Mouse (Mus musculus) cerebellum, adult 2 months (tissue): ENCODE measurements around the gene Taf8. TPM values are rescaled to one million over a fixed set of nuclear protein-coding genes. Genes with fewer than 3 reads are reported as not detected.

Experiments used
- DNase-seq, 2 experiments: peaks; one replicate each; pipeline ENCODE4 v3.0.0; 2021
- H3K27ac ChIP-seq: fragments of 200-500 bp; 2 replicates; pipeline ENCODE4 v1.5.1; 2012; ENCODE audit warnings: low read length, control low read depth, inconsistent platforms; ENCODE audit not compliant: insufficient read depth
- H3K27me3 ChIP-seq: fragments of 200-500 bp; 2 replicates; pipeline ENCODE4 v1.6.1; 2012; ENCODE audit warnings: inconsistent platforms, mild to moderate bottlenecking, low read length, moderate library complexity; ENCODE audit not compliant: control insufficient read depth, insufficient read depth
- H3K4me1 ChIP-seq: fragments of 200-500 bp; 2 replicates; pipeline ENCODE4 v1.6.1; 2011; ENCODE audit warnings: low read length; ENCODE audit not compliant: control insufficient read depth, insufficient read depth
- H3K4me3 ChIP-seq: fragments of 200-500 bp; replicated peaks from 2 replicates; pipeline ENCODE3; 2011; ENCODE audit warnings: mild to moderate bottlenecking, low read depth, low read length, control low read depth; ENCODE audit not compliant: insufficient read depth
- CTCF ChIP-seq: fragments of 200-500 bp; IDR thresholded peaks from 2 replicates; pipeline ENCODE4 v1.5.1; 2011; ENCODE audit warnings: low read depth, mild to moderate bottlenecking, control low read depth, low read length, moderate library complexity, borderline replicate concordance; ENCODE audit not compliant: insufficient read depth
- POLR2A ChIP-seq: fragments of 200-500 bp; IDR thresholded peaks from 2 replicates; pipeline ENCODE4 v1.6.1; 2011; ENCODE audit warnings: low read length, control low read depth, borderline replicate concordance; ENCODE audit not compliant: insufficient read depth
- WGBS: fragments of 180-500 bp; shearing (Covaris S2); methylation state at CpG from one replicate; pipeline ENCODE4 v1.1.7; 2018; 5-methylcytosine and 5-hydroxymethylcytosine counted together
- polyA plus RNA-seq: library from polyadenylated mRNA; depleted of rRNA; stranded (reverse); fragments of >200 nt; gene quantifications from 2 replicates; pipeline ENCODE4 v1.2.3, GENCODE M21; 2012

The Taf8 gene
- polyA plus RNA-seq, 1 experiment: 32.0 TPM

- WGBS: 77% methylated on average over 8 of the region's 8 CpGs
- TF ChIP-seq CTCF (no peak), POLR2A (no peak)
These were observed 22.0 kb upstream of the Taf8 start for GRCm38 (mm10) chr17:47524055-47524454.

GRCm38 (mm10) chr17:47523211-47523682 is 21.2 kb upstream of the Taf8 start:
- no peak overlapping the region for H3K4me3 ChIP-seq
- H3K4me1 ChIP-seq: no peaks in the 10 kb centered on the region
- DNase-seq: no peak
- no peaks in the 10 kb centered on the region for H3K27me3 ChIP-seq
- no peak overlapping the region for H3K27ac ChIP-seq
- WGBS: 40% methylated on average over 18 of the region's 18 CpGs
- no peak for TF ChIP-seq POLR2A
- TF ChIP-seq CTCF: no peak

More at GRCm38 (mm10) chr17:47524055-47524454, 22.0 kb upstream of the Taf8 start:
- Histone ChIP-seq H3K27me3 (no peaks in the 10 kb centered on the region), H3K27ac (no peak overlapping the region), H3K4me1 (no peaks in the 10 kb centered on the region), H3K4me3 (no peak overlapping the region)
- DNase-seq: no peak

- Histone ChIP-seq H3K4me3 (no peak overlapping the region), H3K4me1 (no peaks in the 10 kb centered on the region), H3K27ac (no peak overlapping the region), H3K27me3 (no peaks in the 10 kb centered on the region)
- DNase-seq: no peak
- TF ChIP-seq CTCF: no peak
- no peak for TF ChIP-seq POLR2A
- 69% methylated on average over 4 of the region's 4 CpGs for WGBS
These were observed 20.4 kb upstream of the Taf8 start for GRCm38 (mm10) chr17:47522536-47522935.

GRCm38 (mm10) chr17:47521551-47522258 is 19.6 kb upstream of the Taf8 start:
- no peak for DNase-seq
- TF ChIP-seq CTCF: no peak
- TF ChIP-seq POLR2A: no peak
- WGBS: 6% methylated on average over 17 of the region's 17 CpGs
- no peak overlapping the region for H3K4me3 ChIP-seq
- H3K27me3 ChIP-seq: no peaks in the 10 kb centered on the region
- H3K27ac ChIP-seq: no peak overlapping the region
- no peaks in the 10 kb centered on the region for H3K4me1 ChIP-seq

GRCm38 (mm10) chr17:47518205-47518604 is 16.1 kb upstream of the Taf8 start:
- Histone ChIP-seq H3K4me1 (no peaks in the 10 kb centered on the region), H3K4me3 (no peak overlapping the region), H3K27ac (no peak overlapping the region), H3K27me3 (no peaks in the 10 kb centered on the region)
- no peak for DNase-seq
- TF ChIP-seq POLR2A: no peak
- no peak for TF ChIP-seq CTCF
- 32% methylated on average over 8 of the region's 8 CpGs for WGBS

- no peaks in the 10 kb centered on the region for H3K4me1 ChIP-seq
- WGBS: 93% methylated on average over 3 of the region's 3 CpGs
- H3K27ac ChIP-seq: no peak overlapping the region
- H3K27me3 ChIP-seq: no peaks in the 10 kb centered on the region
- no peak overlapping the region for H3K4me3 ChIP-seq
- DNase-seq: no peak
- TF ChIP-seq POLR2A (no peak), CTCF (no peak)
These were observed 14.1 kb upstream of the Taf8 start for GRCm38 (mm10) chr17:47516232-47516631.

- no peaks in the 10 kb centered on the region for H3K4me1 ChIP-seq
- DNase-seq: no peak
- no peak overlapping the region for H3K4me3 ChIP-seq
- no peak overlapping the region for H3K27ac ChIP-seq
- 69% methylated on average over 7 of the region's 7 CpGs for WGBS
- no peaks in the 10 kb centered on the region for H3K27me3 ChIP-seq
- no peak for TF ChIP-seq CTCF
- no peak for TF ChIP-seq POLR2A
These were observed 13.2 kb upstream of the Taf8 start for GRCm38 (mm10) chr17:47515180-47515844.
